Mouse (Mus musculus): ENCODE measurements around the gene Pepd.

Gene Pepd

GRCm38 (mm10) chr7:35084565-35085360 lies 172.6 kb downstream of the Pepd start:
- in situ Hi-C loops (cut with MboI; ENCODE audit: unreplicated experiment in 2 of 2): no loop called here

DNA sequence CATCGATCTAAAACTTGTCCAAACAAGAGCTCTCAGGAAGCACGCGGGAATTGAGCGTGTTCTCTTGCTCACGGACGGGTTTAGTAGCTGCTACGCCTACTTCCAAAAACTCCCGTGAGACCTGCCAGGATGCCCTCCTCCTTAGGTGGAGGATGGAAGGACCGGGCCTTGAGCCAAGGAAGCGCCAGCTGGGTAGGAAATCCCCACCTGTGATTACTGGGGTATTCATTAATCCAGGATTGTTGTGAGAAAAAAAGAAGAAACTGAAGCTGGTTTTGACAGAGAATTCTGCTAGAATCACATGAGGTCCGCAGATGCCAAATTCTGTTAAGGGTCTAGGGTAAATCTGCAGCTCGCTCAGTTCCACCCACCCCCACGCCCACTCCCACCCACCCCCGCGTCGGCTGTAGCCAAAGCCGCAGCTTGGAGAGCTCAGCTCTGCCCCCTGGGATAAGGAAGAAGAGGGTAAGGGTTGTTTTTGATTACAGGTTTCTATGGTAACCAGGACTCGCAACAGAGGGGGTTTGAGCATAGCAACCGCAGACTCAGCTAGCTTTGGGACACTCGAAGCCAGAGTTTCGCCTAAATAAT lies 174.2 kb downstream of the Pepd start:
- in situ Hi-C loops (cut with MboI; ENCODE audit: unreplicated experiment in 2 of 2): no loop called here

GRCm38 (mm10) chr7:35090550-35090949 lies 178.4 kb downstream of the Pepd start:
- in situ Hi-C loops (cut with MboI; ENCODE audit: unreplicated experiment in 2 of 2): no loop called here

Data from v-Abl transformed pro-B cells (cell line).